Mouse (Mus musculus) monocyte, adult 2 months (primary cell): ENCODE results near the gene E130308A19Rik.

Experiments
- DNase-seq, 2 experiments: peaks; one replicate each; pipeline ENCODE4 v3.0.0; 2022; ENCODE audit warnings: low spot score in 2 of 2, low read depth in 1 of 2

The E130308A19Rik gene

GRCm38 (mm10) chr4:59682491-59682890 is 56.5 kb downstream of the E130308A19Rik start:
- no peak for DNase-seq

- no peak for DNase-seq
Measured at GRCm38 (mm10) chr4:59682950-59683349, 56.9 kb downstream of the E130308A19Rik start.

- DNase-seq: no peak
Measured at GRCm38 (mm10) chr4:59684306-59684705, 58.3 kb downstream of the E130308A19Rik start.

GRCm38 (mm10) chr4:59686716-59687115 is 60.7 kb downstream of the E130308A19Rik start:
- DNase-seq: no peak

- DNase-seq: no peak
Measured at GRCm38 (mm10) chr4:59689055-59689454, 63.0 kb downstream of the E130308A19Rik start.

- no peak for DNase-seq
Measured at GRCm38 (mm10) chr4:59690145-59690544, 64.1 kb downstream of the E130308A19Rik start.

GRCm38 (mm10) chr4:59696846-59697245 is 70.8 kb downstream of the E130308A19Rik start:
- no peak for DNase-seq

- no peak for DNase-seq
Measured at GRCm38 (mm10) chr4:59697869-59698268, 71.9 kb downstream of the E130308A19Rik start.

- no peak for DNase-seq
Measured at GRCm38 (mm10) chr4:59699014-59699792, 73.2 kb downstream of the E130308A19Rik start.

- DNase-seq: no peak
Measured at GRCm38 (mm10) chr4:59709321-59709720, 83.3 kb downstream of the E130308A19Rik start.

GRCm38 (mm10) chr4:59710736-59711389 is 84.9 kb downstream of the E130308A19Rik start:
- DNase-seq: no peak

- no peak for DNase-seq
Measured at GRCm38 (mm10) chr4:59712451-59712850, 86.4 kb downstream of the E130308A19Rik start.

- no peak for DNase-seq
Measured at GRCm38 (mm10) chr4:59712955-59713354, 86.9 kb downstream of the E130308A19Rik start.

- no peak for DNase-seq
Measured at GRCm38 (mm10) chr4:59714472-59714871, 88.5 kb downstream of the E130308A19Rik start.

GRCm38 (mm10) chr4:59714926-59715325 is 88.9 kb downstream of the E130308A19Rik start:
- DNase-seq: no peak

- no peak for DNase-seq
Measured at GRCm38 (mm10) chr4:59715531-59715930, 89.5 kb downstream of the E130308A19Rik start.

GRCm38 (mm10) chr4:59717349-59717748 is 91.3 kb downstream of the E130308A19Rik start:
- DNase-seq: no peak

GRCm38 (mm10) chr4:59718542-59718941 is 92.5 kb downstream of the E130308A19Rik start:
- DNase-seq: no peak

GRCm38 (mm10) chr4:59719481-59720355 is 93.7 kb downstream of the E130308A19Rik start:
- DNase-seq: no peak

GRCm38 (mm10) chr4:59721811-59722210 is 95.8 kb downstream of the E130308A19Rik start:
- no peak for DNase-seq

GRCm38 (mm10) chr4:59725579-59725978 is 99.6 kb downstream of the E130308A19Rik start:
- DNase-seq: no peak
